Mouse (Mus musculus): ENCODE measurements at regions not wholly inside any gene's neighbourhood (a gene's known extent, or its start where the extent isn't known, plus 50 kb on each side); places are given as distances from the start of the nearest gene placed in this dataset.

DNA sequence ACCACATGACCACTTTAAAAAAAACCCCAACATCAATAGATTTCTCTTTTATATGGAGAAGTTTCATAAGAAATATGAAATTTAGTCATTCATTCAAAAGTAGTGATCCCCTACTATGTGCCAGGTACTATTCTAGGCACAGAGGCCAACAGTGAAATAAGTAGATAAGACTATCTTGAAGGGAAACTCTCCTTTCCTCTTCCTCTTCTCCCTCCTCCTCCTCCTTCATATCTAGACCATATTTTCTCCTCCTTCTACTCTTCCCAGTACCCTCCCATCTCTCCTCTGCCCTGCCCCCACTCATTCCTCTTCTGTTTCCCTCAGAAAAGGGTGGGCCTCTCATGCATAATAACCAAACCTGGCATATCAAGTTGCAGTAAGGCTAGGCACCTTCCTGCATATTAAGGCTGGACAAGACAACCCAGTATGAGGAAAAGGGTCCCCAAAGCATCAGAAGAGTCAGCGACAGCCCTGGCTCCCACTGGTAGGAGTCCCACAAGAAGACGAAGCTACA is 54.4 kb upstream of the Prickle1 start:
- Histone ChIP-seq H3K36me3 (no peaks in the 10 kb centered on the region), H3K27me3 (ENCODE audit: low read depth, poor library complexity, severe bottlenecking) (no peaks in the 10 kb centered on the region), H3K27ac (no peak overlapping the region), H3K4me1 (peaks cover 15% of the 10 kb centered on the region), H3K4me3 (no peak overlapping the region), H3K9me3 (replicated peaks) (no peaks in the 10 kb centered on the region)
- DNase-seq (ENCODE audit: low spot score) = no peak
- 95% methylated on average over 2 of the region's 2 CpGs for WGBS

DNA sequence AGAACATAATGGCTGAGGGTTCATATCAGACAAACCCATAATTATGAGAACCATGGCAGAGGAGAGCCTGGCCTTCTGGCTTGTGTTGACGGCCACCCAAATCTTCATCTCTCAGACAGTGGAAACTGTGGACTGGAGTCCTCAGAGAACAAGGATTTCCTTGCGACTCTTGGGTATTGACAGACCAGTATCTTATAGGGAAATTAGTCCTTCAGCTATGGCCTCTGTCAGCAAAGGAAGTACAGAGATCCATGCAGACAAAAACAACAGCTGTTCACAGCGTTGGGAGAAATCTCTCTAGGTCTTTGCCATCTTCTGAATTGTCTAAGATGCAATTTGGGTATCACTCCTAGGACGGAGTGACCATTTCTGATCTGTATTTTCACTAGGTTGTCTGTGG is 53.0 kb upstream of the Prickle1 start:
- no peak overlapping the region for H3K27ac ChIP-seq
- no peaks in the 10 kb centered on the region for H3K36me3 ChIP-seq
- 82% methylated on average over 4 of the region's 4 CpGs for WGBS
- DNase-seq (ENCODE audit: low spot score) = no peak
- H3K27me3 ChIP-seq (ENCODE audit: low read depth, poor library complexity, severe bottlenecking) = no peaks in the 10 kb centered on the region
- H3K9me3 ChIP-seq (replicated peaks) = no peaks in the 10 kb centered on the region
- H3K4me3 ChIP-seq = no peak overlapping the region
- H3K4me1 ChIP-seq = peaks cover 15% of the 10 kb centered on the region

DNA sequence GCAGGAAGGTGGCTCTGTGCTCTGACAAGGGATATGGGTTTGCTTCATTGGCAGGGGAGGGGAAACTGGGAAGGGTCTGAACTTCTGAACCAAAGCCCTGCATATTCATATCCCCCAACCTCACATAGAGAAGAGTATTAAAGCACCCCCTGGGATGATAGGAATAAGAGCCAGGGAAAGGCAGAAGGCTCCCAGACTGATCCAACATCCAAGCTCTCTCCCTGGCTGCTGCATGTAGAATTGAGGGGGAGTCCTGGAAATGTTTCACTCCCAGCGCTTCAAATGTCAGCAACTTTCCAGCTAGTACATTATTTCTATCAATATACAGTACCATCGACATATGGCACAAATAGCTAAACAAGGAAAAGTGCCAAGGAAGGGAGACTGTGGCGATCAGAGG is 51.1 kb upstream of the Prickle1 start:
- H3K36me3 ChIP-seq = no peaks in the 10 kb centered on the region
- H3K4me3 ChIP-seq = no peak overlapping the region
- H3K9me3 ChIP-seq (replicated peaks) = no peaks in the 10 kb centered on the region
- no peaks in the 10 kb centered on the region for H3K27me3 ChIP-seq (ENCODE audit: low read depth, poor library complexity, severe bottlenecking)
- DNase-seq (ENCODE audit: low spot score) = peak; percentile 8
- H3K4me1 ChIP-seq = peaks cover 15% of the 10 kb centered on the region
- 93% methylated on average over 3 of the region's 3 CpGs for WGBS
- H3K27ac ChIP-seq = no peak overlapping the region

DNA sequence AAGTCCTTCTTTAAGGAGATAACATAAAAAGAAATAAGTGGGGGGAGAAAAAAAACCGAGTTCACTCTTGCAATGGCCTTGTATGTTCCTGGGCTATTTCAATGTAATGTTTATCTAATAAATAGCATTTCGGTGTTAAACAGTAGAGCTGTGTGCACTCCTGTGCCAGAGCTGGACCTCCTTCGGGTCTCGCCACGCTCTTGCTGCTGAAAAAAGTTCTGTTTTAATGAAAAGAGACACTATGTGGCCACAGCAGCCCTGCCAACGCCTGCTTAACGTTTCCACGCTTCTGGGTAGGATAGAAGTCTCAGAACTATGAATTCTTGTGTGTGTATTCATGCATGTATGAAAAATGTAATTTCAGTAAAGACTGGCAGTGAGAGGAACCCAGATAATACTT is 50.3 kb upstream of the Prickle1 start:
- Histone ChIP-seq H3K9me3 (replicated peaks) (no peaks in the 10 kb centered on the region), H3K36me3 (no peaks in the 10 kb centered on the region), H3K4me1 (peaks cover 9% of the 10 kb centered on the region), H3K27ac (no peak overlapping the region), H3K27me3 (ENCODE audit: low read depth, poor library complexity, severe bottlenecking) (no peaks in the 10 kb centered on the region), H3K4me3 (no peak overlapping the region)
- DNase-seq (ENCODE audit: low spot score) = peak; percentile 5
- WGBS = 90% methylated on average over 8 of the region's 8 CpGs
